Mouse (Mus musculus) lung, postnatal 0 days (tissue): ENCODE data around the gene Ttc29.

ENCODE experiments used
- CTCF ChIP-seq: IDR thresholded peaks from 2 replicates; pipeline ENCODE4 v1.5.1; 2016; ENCODE audit warnings: antibody characterized with exemption, mild to moderate bottlenecking
- EP300 ChIP-seq: IDR thresholded peaks from 2 replicates; pipeline ENCODE4 v1.6.1; 2016; ENCODE audit warnings: antibody characterized with exemption, mild to moderate bottlenecking, control low read depth

DNA sequence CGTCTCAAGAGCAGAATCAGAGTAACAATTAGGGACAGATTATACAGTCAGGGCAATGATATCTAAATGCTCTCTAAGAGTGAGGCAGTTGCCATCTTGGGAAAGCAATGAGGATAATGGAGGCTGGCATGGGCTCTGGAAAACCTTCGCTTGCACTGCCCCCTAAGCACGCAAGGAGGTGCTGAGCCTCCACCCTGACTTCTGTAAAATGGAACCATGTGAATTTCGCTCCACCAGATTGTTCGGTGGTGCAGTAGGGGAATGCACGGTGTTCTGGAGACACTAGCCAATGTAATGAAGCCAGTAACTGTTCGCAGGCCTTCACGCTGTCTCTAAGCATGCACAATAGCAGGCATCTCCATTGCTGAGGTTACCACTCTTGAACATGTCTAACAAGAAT, 63.0 kb downstream of the Ttc29 start:
- TF ChIP-seq CTCF (no peak), EP300 (no peak)
